Mouse (Mus musculus) intestine, embryonic 16.5 days (tissue): ENCODE results near the gene Utf1. TPM values are rescaled to one million over a fixed set of nuclear protein-coding genes. Genes with fewer than 3 reads are reported as not detected.

ENCODE experiments used
- ATAC-seq: fragments of 200-750 bp; cut with Nextera tagmentation; 2 replicates; pipeline ENCODE4 v1.8.0; 2017; ENCODE audit warnings: moderate TSS enrichment, moderate library complexity
- H3K27ac ChIP-seq: fragments of 300-500 bp; sonication (generic); 2 replicates; pipeline ENCODE4 v1.5.1; 2014; ENCODE audit warnings: mild to moderate bottlenecking, low read length
- H3K27me3 ChIP-seq: fragments of 300-500 bp; sonication (generic); replicated peaks from 2 replicates; pipeline ENCODE4 v1.6.1; 2014; ENCODE audit warnings: low read length, control low read depth, mixed read lengths; ENCODE audit not compliant: control insufficient read depth, insufficient read depth
- H3K36me3 ChIP-seq: fragments of 300-500 bp; sonication (generic); 2 replicates; pipeline ENCODE4 v1.6.1; 2014; ENCODE audit warnings: low read length, control low read depth; ENCODE audit not compliant: control insufficient read depth, insufficient read depth
- H3K4me1 ChIP-seq: fragments of 300-500 bp; sonication (generic); 2 replicates; pipeline ENCODE4 v1.6.1; 2014; ENCODE audit warnings: low read length, control low read depth, mixed read lengths; ENCODE audit not compliant: control insufficient read depth, insufficient read depth
- H3K4me2 ChIP-seq: fragments of 300-500 bp; sonication (generic); 2 replicates; pipeline ENCODE4 v1.6.1; 2014; ENCODE audit warnings: low read depth, low read length, control low read depth
- H3K4me3 ChIP-seq: fragments of 300-500 bp; sonication (generic); 2 replicates; pipeline ENCODE4 v1.5.1; 2014; ENCODE audit warnings: mild to moderate bottlenecking, low read length
- H3K9ac ChIP-seq: fragments of 300-500 bp; sonication (generic); 2 replicates; pipeline ENCODE4 v1.6.1; 2014; ENCODE audit warnings: low read depth, low read length
- H3K9me3 ChIP-seq: fragments of 300-500 bp; sonication (generic); 2 replicates; pipeline ENCODE4 v1.6.1; 2016; ENCODE audit warnings: low read length, control low read depth; ENCODE audit not compliant: control insufficient read depth
- WGBS: fragments of 180-500 bp; shearing (Covaris S2); extraction: QIAGEN DNeasy Blood & Tissue Kit; methylation state at CpG from one replicate; pipeline ENCODE4 v1.1.7; 2014; 5-methylcytosine and 5-hydroxymethylcytosine counted together
- polyA plus RNA-seq: library from polyadenylated mRNA; unstranded; fragments of >200 nt; fragmentation: Nextera tagmentation; extraction: Ambion mirVana; gene quantifications from 2 replicates; pipeline ENCODE4 v1.2.1, GENCODE M21; 2015

Gene Utf1
- polyA plus RNA-seq, 1 experiment from 2014 or later = not detected

- no peak overlapping the region for H3K4me2 ChIP-seq
- ATAC-seq = no peak
- no peaks in the 10 kb centered on the region for H3K36me3 ChIP-seq
- H3K4me3 ChIP-seq = no peak overlapping the region
- no peak overlapping the region for H3K27ac ChIP-seq
- H3K4me1 ChIP-seq = 0 out of 2 replicates have a peak, but pooled peaks cover 9% of the 10 kb centered on the region
- H3K9me3 ChIP-seq = no peaks in the 10 kb centered on the region
- H3K27me3 ChIP-seq = no peaks in the 10 kb centered on the region
- WGBS = 30% methylated on average over 6 of the region's 6 CpGs
- H3K9ac ChIP-seq = no peak overlapping the region
Measured at GRCm38 (mm10) chr7:139905261-139905660, 38.3 kb upstream of the Utf1 start.

- Histone ChIP-seq H3K36me3 (no peaks in the 10 kb centered on the region), H3K27ac (no peak overlapping the region), H3K9ac (no peak overlapping the region), H3K4me1 (0 out of 2 replicates have a peak, but pooled peaks cover 9% of the 10 kb centered on the region), H3K4me3 (no peak overlapping the region), H3K4me2 (no peak overlapping the region), H3K27me3 (no peaks in the 10 kb centered on the region), H3K9me3 (no peaks in the 10 kb centered on the region)
- WGBS = 7% methylated on average over 6 of the region's 6 CpGs
- peak; percentile 28; the same call in 1 of the 2 replicates for ATAC-seq
Measured at GRCm38 (mm10) chr7:139905661-139906060, 37.9 kb upstream of the Utf1 start.

DNA sequence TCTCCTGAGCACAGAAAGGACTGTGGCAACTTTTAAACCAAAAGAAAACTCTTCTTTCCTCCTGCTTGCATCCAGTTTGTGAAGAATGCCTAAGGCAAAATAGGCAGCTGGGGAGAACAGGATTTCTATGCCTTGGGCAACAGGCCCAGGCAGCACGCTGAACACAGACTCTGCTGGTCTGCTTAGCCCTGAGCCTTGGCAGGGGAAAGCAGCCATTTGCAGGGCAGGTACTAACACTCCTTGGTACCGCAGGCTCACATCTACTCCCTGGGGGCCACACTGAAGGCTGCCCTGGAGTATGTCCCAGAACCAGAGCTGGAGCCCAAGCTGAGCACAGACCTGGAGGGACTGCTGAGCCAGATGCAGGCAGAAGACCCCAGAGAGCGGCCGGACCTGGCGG is 35.4 kb upstream of the Utf1 start:
- H3K4me1 ChIP-seq = 0 out of 2 replicates have a peak, but pooled peaks cover 9% of the 10 kb centered on the region
- 52% methylated on average over 5 of the region's 5 CpGs for WGBS
- no peak overlapping the region for H3K4me3 ChIP-seq
- ATAC-seq = no peak
- no peak overlapping the region for H3K27ac ChIP-seq
- no peak overlapping the region for H3K9ac ChIP-seq
- no peak overlapping the region for H3K4me2 ChIP-seq
- H3K9me3 ChIP-seq = no peaks in the 10 kb centered on the region
- no peaks in the 10 kb centered on the region for H3K27me3 ChIP-seq
- H3K36me3 ChIP-seq = no peaks in the 10 kb centered on the region

DNA sequence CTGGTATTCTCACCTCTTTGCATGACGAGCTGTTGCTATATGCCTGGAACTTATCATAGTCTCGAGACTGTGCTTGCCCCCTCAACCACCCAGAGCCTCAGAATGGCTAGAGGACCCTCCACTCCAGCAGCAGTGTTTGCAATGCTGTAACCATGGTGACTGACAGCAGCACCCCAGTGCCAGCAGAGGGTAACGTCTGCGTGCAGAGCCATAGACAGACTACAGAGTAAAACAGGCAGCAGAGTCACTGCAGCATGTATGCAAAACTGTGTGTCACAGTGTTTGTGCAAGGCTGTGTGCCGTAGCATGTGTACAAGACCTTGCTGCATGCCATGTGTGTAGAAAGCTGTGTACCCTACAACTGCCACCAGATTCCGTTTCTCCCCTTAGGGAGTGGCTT is 34.1 kb upstream of the Utf1 start:
- no peak overlapping the region for H3K4me2 ChIP-seq
- no peaks in the 10 kb centered on the region for H3K36me3 ChIP-seq
- no peak overlapping the region for H3K4me3 ChIP-seq
- no peak overlapping the region for H3K27ac ChIP-seq
- H3K4me1 ChIP-seq = peaks cover 13% of the 10 kb centered on the region; the same call in 1 of the 2 replicates
- peaks cover 10% of the 10 kb centered on the region; the same call in 1 of the 2 replicates for H3K27me3 ChIP-seq
- no peak overlapping the region for H3K9ac ChIP-seq
- no peaks in the 10 kb centered on the region for H3K9me3 ChIP-seq
- ATAC-seq = no peak
- WGBS = 52% methylated on average over 6 of the region's 6 CpGs

DNA sequence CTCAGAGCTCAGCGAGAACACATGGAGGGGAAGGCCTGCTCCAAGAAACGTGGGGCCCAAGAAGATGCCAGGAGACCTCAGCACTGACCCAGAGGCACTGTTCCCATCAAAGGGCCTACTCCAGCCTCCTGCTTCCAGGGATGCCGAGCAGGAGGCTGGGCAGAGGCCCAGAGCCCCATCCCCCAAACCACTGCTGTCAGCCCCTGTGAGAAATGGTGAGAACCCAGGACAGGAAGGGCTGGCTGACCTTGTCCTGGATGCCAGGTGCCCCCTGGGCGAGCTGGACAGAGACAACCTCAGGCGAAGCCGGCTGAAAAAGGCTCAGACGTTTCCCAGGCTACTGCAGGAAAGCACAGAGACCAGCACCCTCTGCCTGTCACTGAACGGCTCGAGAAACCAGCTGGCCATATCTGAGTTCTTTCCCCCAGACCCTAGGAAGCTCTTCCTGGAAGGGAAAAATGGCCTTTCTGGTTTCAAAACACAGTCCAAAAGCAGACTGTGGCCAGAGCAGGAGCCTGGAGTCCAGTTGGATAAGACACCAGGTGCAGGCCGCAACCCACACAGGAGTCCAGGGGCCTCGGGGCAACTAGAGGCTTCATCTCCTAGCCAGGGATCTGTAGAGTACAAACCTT is 33.3 kb upstream of the Utf1 start:
- 52% methylated on average over 11 of the region's 11 CpGs for WGBS
- Histone ChIP-seq H3K27ac (no peak overlapping the region), H3K27me3 (peaks cover 10% of the 10 kb centered on the region; the same call in 1 of the 2 replicates), H3K36me3 (no peaks in the 10 kb centered on the region), H3K9me3 (no peaks in the 10 kb centered on the region), H3K4me2 (no peak overlapping the region), H3K9ac (no peak overlapping the region), H3K4me3 (no peak overlapping the region), H3K4me1 (peaks cover 15% of the 10 kb centered on the region; the same call in 1 of the 2 replicates)
- ATAC-seq = no peak

DNA sequence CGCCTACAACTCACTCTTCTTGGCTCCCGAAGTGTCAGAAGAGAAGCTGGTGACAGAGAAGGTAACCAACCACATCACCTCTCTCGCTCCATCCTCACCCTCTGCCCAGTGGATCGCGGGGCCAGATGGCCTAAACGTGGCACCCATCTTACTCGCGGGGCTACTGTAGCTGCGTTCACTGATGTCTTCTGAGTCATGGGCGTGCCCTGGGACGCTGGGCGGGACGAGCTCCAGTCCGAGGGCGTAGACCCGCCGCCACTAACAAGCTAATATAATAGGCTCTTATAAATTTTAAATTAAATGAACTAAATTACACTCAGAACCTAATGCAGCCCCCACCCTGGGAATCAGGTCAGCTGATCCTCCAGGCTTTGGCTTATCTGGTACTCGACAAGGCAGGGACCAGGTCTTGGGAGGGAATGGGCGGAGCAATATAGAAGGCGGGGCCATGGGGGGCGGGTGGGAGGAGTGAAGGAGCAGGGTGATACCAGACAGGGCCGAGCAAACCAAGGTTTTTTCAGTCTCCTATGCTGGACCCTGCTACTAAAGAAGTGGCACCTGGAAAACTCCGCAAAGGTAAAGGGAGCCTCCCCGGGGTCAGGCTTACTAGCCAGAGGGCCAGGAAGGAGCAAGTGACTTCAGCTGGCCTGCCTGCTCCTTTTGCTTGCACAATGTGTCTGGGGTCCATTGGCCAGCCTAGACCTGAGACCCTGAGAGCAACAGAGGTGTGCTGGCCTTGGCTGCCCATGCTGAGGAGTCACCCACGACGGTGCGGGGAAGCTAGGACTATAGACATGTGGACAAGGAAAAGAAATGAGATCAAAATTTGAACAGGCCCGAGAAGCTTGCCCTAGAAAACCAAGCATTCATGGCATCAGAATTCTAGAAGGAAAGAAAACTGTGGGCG is 29.2 kb upstream of the Utf1 start:
- peaks cover 10% of the 10 kb centered on the region; the same call in 1 of the 2 replicates for H3K27me3 ChIP-seq
- no peaks in the 10 kb centered on the region for H3K36me3 ChIP-seq
- H3K27ac ChIP-seq = no peak overlapping the region
- peak; percentile 87 for ATAC-seq
- H3K9ac ChIP-seq = no peak overlapping the region
- WGBS = 13% methylated on average over 29 of the region's 29 CpGs
- H3K4me3 ChIP-seq = peak overlapping the region; percentile 46
- H3K4me1 ChIP-seq = peaks cover 11% of the 10 kb centered on the region; the same call in 1 of the 2 replicates
- H3K4me2 ChIP-seq = peak overlapping the region; percentile 69
- H3K9me3 ChIP-seq = no peaks in the 10 kb centered on the region

DNA sequence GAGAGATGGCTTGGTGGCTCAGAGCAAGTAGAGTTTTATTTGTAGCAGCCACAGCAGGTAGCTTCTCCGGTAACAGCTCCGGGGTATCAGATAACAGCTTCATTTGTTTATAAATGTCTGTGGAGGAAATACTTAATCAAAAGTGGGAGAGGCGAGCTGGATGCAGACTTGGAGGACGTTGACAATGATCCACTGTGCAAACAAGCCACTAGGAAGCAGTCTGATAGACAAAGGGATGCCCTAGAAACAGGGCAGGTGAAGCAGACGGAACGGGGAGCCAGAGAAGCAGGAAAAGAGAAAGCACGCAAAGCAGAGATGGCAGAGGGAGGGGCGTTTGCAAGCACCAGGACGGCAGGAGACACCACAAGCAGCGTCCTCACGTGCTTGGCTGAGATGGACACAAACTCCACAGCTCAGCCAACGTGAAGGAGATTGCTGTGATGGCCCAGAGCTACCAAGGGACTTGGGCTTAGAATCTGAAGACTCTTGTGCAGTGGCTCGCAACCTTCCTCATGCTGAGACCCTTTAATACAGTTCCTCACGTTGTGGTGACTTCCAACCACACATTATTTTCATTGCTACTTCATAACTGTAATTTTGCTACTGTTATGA is 27.8 kb upstream of the Utf1 start:
- Histone ChIP-seq H3K4me1 (peaks cover 9% of the 10 kb centered on the region; the same call in 1 of the 2 replicates), H3K36me3 (no peaks in the 10 kb centered on the region), H3K27ac (no peak overlapping the region), H3K4me2 (no peak overlapping the region; the same call in 1 of the 2 replicates), H3K9me3 (no peaks in the 10 kb centered on the region), H3K4me3 (no peak overlapping the region), H3K9ac (no peak overlapping the region), H3K27me3 (peaks cover 10% of the 10 kb centered on the region; the same call in 1 of the 2 replicates)
- no peak for ATAC-seq
- WGBS = 8% methylated on average over 14 of the region's 14 CpGs

DNA sequence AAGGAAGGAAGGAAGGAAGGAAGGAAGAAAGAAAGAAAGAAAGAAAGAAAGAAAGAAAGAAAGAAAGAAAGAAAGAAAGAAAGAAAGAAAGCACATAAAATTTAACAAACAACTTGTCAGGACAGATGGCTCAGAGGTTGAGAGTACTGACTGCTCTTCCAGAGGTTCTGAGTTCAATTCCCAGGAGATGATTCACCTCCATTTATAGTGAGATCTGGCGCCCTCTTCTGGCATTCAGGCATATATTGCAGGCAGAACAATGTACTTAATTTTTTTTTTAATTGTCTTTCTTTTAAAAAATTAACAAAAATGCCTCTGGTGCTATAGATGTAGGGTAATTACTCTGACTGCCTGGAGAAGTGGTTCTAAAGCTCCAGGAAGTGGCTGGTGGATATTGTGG is 27.2 kb upstream of the Utf1 start:
- H3K4me2 ChIP-seq = no peak overlapping the region
- H3K36me3 ChIP-seq = no peaks in the 10 kb centered on the region
- WGBS = 0% methylated on average over 1 of the region's 1 CpGs
- no peak for ATAC-seq
- no peak overlapping the region for H3K4me3 ChIP-seq
- H3K9me3 ChIP-seq = no peaks in the 10 kb centered on the region
- H3K27me3 ChIP-seq = peaks cover 10% of the 10 kb centered on the region; the same call in 1 of the 2 replicates
- H3K4me1 ChIP-seq = peaks cover 9% of the 10 kb centered on the region; the same call in 1 of the 2 replicates
- H3K9ac ChIP-seq = no peak overlapping the region
- no peak overlapping the region for H3K27ac ChIP-seq

GRCm38 (mm10) chr7:139918262-139918661 is 25.3 kb upstream of the Utf1 start:
- Histone ChIP-seq H3K36me3 (no peaks in the 10 kb centered on the region), H3K4me1 (peaks cover 9% of the 10 kb centered on the region; the same call in 1 of the 2 replicates), H3K9ac (no peak overlapping the region), H3K27ac (no peak overlapping the region), H3K9me3 (no peaks in the 10 kb centered on the region), H3K4me3 (no peak overlapping the region), H3K4me2 (no peak overlapping the region), H3K27me3 (peaks cover 9% of the 10 kb centered on the region; the same call in 1 of the 2 replicates)
- 75% methylated on average over 4 of the region's 4 CpGs for WGBS
- no peak for ATAC-seq
